Mouse (Mus musculus) common myeloid progenitor, adult 5-6 weeks (primary cell): ENCODE measurements at regions not wholly inside any gene's neighbourhood (a gene's known extent, or its start where the extent isn't known, plus 50 kb on each side); places are given as distances from the start of the nearest gene placed in this dataset.

Source experiments
- ATAC-seq: replicated peaks from 2 replicates; pipeline ENCODE4 v1.8.0; 2016; ENCODE audit warnings: low read depth, mild to moderate bottlenecking, moderate TSS enrichment, inconsistent platforms; ENCODE audit not compliant: poor library complexity, severe bottlenecking

DNA sequence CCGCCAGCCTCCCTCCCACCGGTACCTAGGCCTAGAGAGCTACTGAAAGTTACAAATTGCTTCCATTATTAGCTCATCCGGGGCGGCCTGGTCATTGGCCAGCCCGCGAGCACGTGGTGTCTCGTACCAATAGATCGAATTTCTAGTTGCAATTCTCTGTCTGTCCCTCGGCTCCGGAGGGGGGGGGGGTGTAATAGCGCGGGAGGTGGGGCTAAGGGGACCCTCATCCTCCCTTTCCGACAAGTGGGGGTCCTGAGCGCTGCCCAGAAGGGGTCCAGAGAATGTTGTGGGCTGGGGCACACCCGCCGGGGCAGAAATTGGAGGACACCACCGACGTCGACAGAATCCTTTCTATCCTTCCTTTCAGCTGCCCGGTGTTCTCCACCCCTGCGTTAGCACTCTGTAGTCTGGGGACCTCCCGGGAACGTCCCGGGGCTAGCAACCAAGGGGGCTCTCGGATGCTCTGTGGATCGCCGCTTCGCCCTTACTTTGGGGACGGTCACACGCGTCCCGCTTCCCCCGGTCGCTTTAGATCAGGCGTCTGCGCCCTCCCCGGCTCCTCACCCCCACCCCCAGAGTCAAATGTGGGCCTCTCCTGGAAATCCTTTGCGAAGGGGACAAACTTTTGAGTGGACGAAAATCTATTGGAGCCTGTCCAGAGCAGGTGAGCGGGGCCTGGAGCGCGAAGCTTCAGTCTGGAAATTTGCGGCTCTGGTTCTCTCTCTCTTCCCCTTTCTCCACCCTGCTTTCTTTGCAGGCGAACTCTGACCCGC lies 64.6 kb downstream of the Smug1 start:
- 0 out of 2 replicates have a peak, but pooled peaks have one; percentile 15 for ATAC-seq

DNA sequence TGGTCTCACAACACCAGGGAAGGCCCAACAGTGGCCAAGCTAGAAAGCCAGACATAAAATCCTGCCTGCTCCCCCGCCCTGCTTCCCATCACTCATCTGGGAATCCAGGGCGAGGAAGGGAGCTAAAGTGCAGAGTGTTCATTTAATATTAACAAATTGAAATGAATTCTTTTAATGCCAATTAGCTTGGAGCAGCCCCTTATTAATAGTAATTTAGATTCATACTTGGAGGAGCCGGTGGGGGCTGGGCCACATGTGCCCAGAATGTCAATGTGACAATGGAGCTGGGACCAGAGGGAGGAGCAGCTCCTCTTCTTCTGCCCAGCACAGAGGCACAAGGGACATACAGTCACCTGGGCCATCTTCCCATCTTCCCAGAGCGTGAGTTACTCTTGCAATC lies 66.8 kb downstream of the Smug1 start:
- ATAC-seq: no peak

DNA sequence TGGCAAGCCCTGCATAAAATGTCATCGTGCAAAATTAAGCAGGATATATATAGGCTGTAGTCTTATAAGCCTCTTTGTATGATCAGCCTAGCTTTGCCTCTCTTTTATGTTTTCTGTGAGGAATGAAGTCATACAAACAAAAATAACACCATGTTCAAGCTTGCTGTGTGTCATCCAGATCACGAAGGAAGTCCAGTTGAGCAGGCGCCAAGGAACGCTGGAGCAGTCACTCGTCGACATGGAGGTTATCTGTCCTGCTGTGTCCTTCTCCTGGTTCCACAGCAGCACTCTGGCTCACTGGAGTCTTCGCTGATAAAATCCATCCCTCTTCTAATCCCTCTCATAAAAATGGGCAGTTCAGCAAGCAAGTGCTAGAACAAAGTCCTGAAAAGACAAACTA lies 72.4 kb downstream of the Smug1 start:
- ATAC-seq: no peak

DNA sequence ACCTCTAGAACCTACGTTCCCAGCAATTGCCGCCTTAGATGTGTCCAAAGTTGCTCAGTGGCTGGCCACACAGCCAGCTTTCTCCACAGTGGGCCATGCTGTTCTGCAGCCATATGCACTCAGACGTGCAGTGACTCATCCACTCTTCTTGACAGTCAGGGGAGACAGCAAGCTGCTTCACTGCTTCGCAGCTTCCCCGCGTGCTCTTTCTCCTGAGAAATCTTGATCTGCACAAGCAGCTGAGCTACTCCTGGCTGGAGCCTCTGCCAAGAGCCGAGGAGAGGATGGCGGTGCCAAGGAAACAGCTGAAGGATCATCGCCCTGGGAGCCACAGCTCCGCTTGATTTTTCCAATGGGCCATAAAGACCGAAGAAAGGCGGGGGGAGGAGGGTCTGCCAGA lies 73.2 kb downstream of the Smug1 start:
- no peak for ATAC-seq

DNA sequence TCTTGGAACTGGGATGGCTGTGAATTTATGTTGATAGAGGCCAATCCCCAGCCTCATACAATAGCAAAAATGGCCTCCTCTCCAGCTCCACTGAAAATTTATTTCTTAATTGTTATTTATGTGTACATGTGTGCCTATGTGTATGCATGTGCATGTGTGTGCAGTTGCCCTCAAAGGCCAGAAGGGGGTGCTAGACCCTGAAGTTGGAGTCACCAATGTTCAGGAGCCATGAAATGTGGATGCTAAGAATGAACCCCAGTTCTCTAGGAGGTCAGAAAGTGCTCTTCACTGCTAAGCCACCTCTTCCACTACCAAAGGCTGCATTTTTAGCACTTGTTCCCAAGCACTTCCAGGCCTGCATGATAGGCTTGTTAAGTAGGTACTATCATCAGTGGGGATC lies 73.8 kb downstream of the Hoxc4 start:
- ATAC-seq: no peak

DNA sequence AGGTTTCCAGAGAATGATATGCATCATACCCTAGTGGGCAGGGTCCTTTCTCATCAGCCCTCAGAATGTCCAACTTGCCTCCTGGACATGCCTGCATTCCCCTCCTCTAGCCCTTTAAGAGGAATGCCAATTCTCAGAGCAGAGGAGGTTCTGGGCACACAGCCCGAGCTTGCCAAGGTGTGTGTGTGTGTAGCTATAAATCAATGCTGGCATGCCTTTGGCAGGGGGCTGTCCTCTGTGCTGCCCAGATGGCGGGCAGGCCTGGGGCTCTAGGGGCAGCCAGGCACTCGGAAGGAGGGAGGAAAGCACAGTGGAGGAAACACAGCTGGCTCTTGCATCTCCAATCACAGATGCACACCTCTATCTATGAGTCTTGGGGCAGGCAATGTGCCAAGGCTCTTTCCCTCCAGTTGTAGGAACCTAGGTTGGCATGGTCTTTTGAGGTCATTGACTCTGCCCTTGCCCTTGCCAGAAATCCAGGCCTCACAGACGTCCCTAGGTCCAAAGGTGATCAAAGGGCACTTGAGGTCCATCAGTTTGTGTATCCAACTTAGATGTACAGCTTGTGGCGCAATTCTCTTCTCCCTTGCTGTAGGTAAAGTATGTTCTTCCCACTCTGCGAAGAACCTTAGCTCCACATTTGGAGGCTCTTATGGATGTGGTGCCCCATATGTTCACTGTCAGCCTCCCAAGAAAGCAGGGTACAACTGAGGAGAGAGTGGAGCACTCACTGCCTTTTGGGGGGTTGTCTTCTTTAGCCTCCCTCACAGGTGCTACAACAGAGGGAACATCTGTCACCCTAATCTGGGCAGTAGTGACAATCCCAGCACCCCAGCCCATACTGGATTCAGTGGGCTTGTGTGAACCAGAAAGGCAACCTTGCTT lies 71.8 kb downstream of the Hoxc4 start:
- ATAC-seq: no peak

DNA sequence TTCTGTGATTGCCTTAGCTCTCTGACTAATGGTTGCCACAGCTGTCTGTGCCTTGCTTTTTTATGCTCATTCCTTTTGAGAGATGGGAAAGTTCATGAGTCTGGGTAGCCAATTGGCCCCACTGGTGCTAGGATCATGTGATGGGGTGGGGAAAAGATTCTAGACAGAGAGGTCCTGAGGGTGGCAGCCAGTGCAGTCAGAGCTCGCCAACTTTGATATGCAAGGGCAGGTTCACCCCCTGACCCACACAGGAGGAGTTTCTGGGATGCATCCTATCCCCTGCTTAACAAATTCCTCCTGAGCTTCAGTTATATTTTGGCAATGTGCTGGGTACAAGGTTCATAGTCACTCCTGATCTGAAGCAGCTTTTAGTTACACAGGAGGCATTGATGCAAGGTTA lies 71.1 kb downstream of the Hoxc4 start:
- no peak for ATAC-seq

DNA sequence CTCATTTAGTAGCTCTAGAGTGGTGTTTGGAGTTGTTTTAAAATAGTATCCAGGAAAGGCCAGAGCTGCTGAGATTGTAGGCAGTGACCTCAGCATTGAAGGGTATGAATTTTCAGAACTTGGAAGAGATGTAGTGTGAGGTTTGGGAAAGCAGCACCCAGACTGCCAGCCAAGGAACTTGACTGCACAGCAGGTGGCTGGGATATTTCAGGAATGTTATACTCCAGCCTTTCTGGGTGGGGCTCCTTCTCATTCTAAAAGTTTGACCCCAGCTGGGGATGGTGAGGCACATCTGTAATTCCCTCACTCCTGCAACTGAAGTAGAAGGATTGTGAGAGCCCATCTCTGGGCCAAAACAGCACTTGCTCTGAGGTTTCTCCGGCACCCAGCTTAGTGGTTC lies 70.7 kb downstream of the Hoxc4 start:
- ATAC-seq: no peak

DNA sequence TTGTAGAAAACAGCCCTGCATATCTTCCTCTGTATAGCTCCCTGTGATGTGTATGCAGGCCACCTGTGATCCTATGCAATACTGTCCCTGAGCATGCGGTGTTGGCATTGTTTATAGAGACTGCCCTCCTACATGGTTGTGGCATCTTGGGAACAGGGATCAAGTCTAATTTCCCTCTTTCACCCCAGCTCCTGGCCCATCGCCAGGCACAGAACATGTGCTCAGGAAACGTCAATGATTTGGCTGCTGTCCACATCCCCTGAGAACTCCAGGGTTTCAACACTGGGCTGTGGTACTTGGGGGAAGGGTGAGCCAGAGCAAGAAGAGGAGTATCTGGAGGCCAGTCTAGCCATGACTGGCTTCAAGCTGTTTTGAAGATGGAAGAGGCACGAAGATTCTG lies 68.5 kb downstream of the Hoxc4 start:
- 0 out of 2 replicates have a peak, but pooled peaks have one; percentile 39 for ATAC-seq

DNA sequence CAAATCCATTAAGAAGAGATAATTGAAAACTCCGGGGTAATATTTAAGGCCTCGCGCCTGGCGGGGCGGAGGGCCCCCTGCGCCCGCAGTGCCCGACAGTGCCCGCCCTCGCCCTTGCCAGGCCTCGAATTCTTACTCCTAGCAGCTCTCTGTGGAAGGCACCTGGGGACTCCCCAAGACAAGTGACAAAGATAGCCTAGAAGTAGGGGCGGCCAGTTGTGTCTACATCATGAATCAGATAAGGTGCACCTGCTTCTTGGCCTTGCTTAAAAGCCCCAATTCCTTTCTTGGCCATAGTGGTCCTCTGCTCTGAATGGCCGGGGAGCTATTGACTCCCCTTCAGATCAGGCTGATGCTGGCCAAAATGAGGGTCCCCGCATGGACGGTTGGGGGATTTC lies 67.9 kb downstream of the Hoxc4 start:
- ATAC-seq: no peak
